Mouse (Mus musculus) myocyte (in vitro differentiated cells): ENCODE measurements around the gene Dyrk4.

Experiments used
- CEBPB ChIP-seq: IDR thresholded peaks from 2 replicates; pipeline ENCODE4 v1.6.1; 2011; ENCODE audit warnings: mild to moderate bottlenecking, moderate library complexity; ENCODE audit not compliant: poor library complexity, insufficient read depth, severe bottlenecking
- E2F4 ChIP-seq: IDR thresholded peaks from one replicate; pipeline ENCODE4 v1.6.1; 2011; ENCODE audit warnings: mild to moderate bottlenecking, control low read depth, moderate library complexity; ENCODE audit not compliant: insufficient read depth
- MAX ChIP-seq: IDR thresholded peaks from one replicate; pipeline ENCODE4 v1.6.1; 2011; ENCODE audit warnings: low read depth, mild to moderate bottlenecking, control low read depth
- MYOD1 ChIP-seq, 3 experiments: IDR thresholded peaks; one replicate each; pipeline ENCODE4 v1.6.1; 2011; ENCODE audit warnings: control low read depth in 2 of 3, low read depth in 2 of 3, mild to moderate bottlenecking in 2 of 3, moderate library complexity in 1 of 3; ENCODE audit not compliant: insufficient read length in 2 of 3, control insufficient read depth in 1 of 3
- POLR2A ChIP-seq: IDR thresholded peaks from one replicate; pipeline ENCODE4 v1.6.1; 2011; ENCODE audit warnings: low read depth, mild to moderate bottlenecking, control low read depth, moderate library complexity; ENCODE audit not compliant: insufficient read length
- POLR2AphosphoS2 ChIP-seq: IDR thresholded peaks from one replicate; pipeline ENCODE4 v1.6.1; 2011; ENCODE audit warnings: low read depth, control low read depth; ENCODE audit not compliant: insufficient read length
- SRF ChIP-seq: IDR thresholded peaks from one replicate; pipeline ENCODE4 v1.6.1; 2011; ENCODE audit warnings: low read depth; ENCODE audit not compliant: control insufficient read depth, insufficient read length
- TCF12 ChIP-seq: IDR thresholded peaks from one replicate; pipeline ENCODE4 v1.6.1; 2011; ENCODE audit warnings: mild to moderate bottlenecking, control low read depth; ENCODE audit not compliant: poor library complexity, insufficient read depth, severe bottlenecking
- TCF3 ChIP-seq: IDR thresholded peaks from one replicate; pipeline ENCODE4 v1.6.1; 2011; ENCODE audit warnings: low read depth, control low read depth; ENCODE audit not compliant: insufficient read length
- USF1 ChIP-seq: IDR thresholded peaks from one replicate; pipeline ENCODE4 v1.6.1; 2011; ENCODE audit warnings: low read depth, mild to moderate bottlenecking, control low read depth, moderate library complexity

DNA sequence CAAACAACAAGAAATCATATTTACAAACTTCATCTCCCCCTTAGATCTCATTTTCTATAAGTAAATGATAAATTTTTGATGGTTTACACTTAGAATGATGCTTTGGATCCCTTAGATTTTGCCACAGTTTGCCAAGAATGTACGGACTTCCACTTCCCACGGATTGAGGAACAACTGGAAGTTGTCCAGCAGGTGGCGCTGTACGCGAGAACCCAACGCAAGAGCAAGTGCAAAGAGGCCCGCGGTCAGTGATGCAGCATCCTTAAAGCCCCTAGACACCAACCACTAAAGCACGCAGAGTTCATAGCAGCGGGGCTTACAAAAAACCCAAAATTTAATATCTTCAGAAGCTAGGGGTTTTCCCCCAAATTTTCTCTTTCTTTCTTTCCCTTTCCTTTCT lies 34.1 kb upstream of the Dyrk4 start:
- TF ChIP-seq CEBPB = no peak
- no peak for TF ChIP-seq USF1
- no peak for TF ChIP-seq POLR2AphosphoS2
- no peak for TF ChIP-seq POLR2A
- TF ChIP-seq MYOD1 (IDR thresholded peaks at IDR 0.05; ENCODE audit: control insufficient read depth in 1 of 3, insufficient read length in 2 of 3, low read depth in 2 of 3) = no peak
- no peak for TF ChIP-seq MAX
- no peak for TF ChIP-seq SRF
- TF ChIP-seq TCF12 = no peak
- no peak for TF ChIP-seq TCF3
- no peak for TF ChIP-seq E2F4
